Mouse (Mus musculus) embryonic fibroblast, embryonic 13.5 days (primary cell): ENCODE results near the gene Anks1. TPM values are rescaled to one million over a fixed set of nuclear protein-coding genes. Genes with fewer than 3 reads are reported as not detected.

Source experiments
- H3K27ac ChIP-seq: 2 replicates; pipeline ENCODE4 v1.5.1; 2012; ENCODE audit warnings: low read length, control low read depth, inconsistent platforms; ENCODE audit not compliant: insufficient read depth
- H3K4me1 ChIP-seq: 2 replicates; pipeline ENCODE4 v1.6.1; 2011; ENCODE audit warnings: low read length; ENCODE audit not compliant: control insufficient read depth, insufficient read depth
- H3K4me3 ChIP-seq: 2 replicates; pipeline ENCODE4 v1.5.1; 2011; ENCODE audit warnings: mild to moderate bottlenecking, control low read depth, low read length; ENCODE audit not compliant: insufficient read depth
- CTCF ChIP-seq: IDR thresholded peaks from 2 replicates; pipeline ENCODE4 v1.5.1; 2011; ENCODE audit warnings: mild to moderate bottlenecking, control low read depth, low read length, moderate library complexity, borderline replicate concordance; ENCODE audit not compliant: insufficient read depth
- POLR2A ChIP-seq: IDR thresholded peaks from 2 replicates; pipeline ENCODE4 v1.6.1; 2011; ENCODE audit warnings: low read depth, mild to moderate bottlenecking, control low read depth, low read length, moderate library complexity
- polyA plus RNA-seq: library from polyadenylated mRNA; stranded (reverse); fragments of >200 nt; gene quantifications from 2 replicates; pipeline ENCODE4 v1.2.4, GENCODE M21; 2011; ENCODE audit warnings: low read depth; ENCODE audit not compliant: missing spikeins, insufficient read length

Gene Anks1
- polyA plus RNA-seq, 1 experiment = 12.7 TPM

DNA sequence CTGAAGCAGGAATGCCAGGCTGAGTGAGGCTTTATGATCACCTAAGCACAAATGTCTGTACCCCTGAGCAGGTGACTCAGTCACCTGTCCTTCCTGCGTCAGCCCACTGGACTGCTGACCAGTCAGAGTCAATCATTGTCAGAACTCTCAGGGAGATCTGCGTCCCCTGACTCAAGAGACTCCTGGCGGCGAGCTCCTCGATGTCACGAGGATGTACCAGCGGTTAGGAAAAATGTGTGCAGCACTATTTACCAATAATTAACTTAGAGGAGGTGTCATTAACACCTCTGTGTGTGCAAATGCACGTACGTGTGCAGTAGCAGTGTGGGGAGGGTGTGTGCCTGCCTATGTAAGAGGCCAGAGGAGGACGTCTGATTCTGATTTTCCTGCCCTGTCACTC, 56.2 kb downstream of the Anks1 start:
- no peak overlapping the region for H3K27ac ChIP-seq
- TF ChIP-seq POLR2A (no peak), CTCF (no peak)
- H3K4me1 ChIP-seq = peaks cover 3% of the 10 kb centered on the region; the same call in 1 of the 2 replicates
- H3K4me3 ChIP-seq = no peak overlapping the region

DNA sequence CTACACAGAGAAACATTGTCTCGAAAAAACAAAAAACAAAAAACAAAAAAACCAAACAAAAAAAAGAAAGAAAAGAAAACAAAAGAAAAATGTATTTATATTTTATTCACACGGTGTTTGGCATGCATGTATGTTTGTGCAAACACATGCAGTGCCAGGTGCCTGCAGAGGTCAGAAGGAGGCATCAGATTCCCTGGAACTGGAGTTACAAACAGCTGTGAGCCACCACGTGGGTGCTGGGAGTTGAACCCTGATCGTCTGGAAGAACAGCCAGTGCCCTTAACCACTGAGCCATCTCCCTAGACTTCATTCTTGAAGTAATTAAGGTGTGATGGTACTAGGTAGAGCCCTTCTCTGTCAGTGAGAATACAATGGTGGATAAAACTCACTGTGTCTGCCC, 57.0 kb downstream of the Anks1 start:
- no peak overlapping the region for H3K4me3 ChIP-seq
- H3K27ac ChIP-seq = no peak overlapping the region
- TF ChIP-seq POLR2A = no peak
- TF ChIP-seq CTCF = no peak
- H3K4me1 ChIP-seq = peaks cover 4% of the 10 kb centered on the region; the same call in 1 of the 2 replicates

DNA sequence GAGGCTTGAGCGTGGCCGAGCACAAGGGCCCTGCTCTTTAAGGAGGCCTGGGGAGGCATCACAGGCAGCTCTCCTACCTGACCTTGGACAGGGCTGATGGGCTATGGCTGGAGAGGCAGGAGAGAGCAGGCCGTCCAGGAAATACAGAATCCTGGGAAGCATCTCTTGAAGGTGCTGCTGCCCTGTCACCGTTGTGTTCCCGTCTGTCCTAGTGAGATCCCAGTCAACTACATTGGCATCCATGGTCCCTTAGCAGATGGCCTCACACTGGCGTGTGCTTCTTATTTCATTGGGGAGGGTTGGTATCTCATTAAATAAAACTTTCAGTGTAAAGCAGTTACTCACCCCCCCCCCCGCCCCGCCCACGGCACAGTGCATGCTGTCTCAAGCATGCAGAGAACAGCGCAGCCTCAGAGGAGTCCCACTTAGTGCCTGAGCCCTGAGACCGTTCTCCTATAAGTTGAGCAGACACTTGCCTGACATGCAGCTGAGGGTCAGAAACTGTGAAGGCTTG, 57.5 kb downstream of the Anks1 start:
- Histone ChIP-seq H3K4me1 (peaks cover 8% of the 10 kb centered on the region; the same call in 1 of the 2 replicates), H3K27ac (no peak overlapping the region), H3K4me3 (no peak overlapping the region)
- TF ChIP-seq POLR2A = no peak
- TF ChIP-seq CTCF = no peak

DNA sequence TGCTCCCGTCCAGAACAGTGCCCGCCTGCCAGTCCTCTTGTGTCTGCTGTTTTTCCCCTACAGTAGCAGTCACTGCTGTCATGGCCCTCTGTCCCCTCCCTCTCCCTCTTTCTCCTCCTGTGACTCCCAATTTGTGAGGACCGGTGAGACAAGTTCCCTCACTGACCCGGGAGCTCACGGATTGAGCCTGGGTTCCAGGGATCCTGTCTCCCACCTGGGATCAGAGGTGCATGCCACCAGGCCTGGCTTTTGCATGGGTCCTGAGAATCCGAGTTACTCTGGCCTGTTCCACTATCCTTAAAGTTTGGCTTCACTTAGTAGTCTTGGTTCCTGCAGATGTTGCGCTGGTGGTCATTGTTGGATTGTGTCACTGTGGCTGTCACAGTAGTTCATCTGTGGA, 58.4 kb downstream of the Anks1 start:
- Histone ChIP-seq H3K4me3 (no peak overlapping the region), H3K4me1 (peaks cover 8% of the 10 kb centered on the region; the same call in 1 of the 2 replicates)
- TF ChIP-seq CTCF = no peak
- no peak for TF ChIP-seq POLR2A

DNA sequence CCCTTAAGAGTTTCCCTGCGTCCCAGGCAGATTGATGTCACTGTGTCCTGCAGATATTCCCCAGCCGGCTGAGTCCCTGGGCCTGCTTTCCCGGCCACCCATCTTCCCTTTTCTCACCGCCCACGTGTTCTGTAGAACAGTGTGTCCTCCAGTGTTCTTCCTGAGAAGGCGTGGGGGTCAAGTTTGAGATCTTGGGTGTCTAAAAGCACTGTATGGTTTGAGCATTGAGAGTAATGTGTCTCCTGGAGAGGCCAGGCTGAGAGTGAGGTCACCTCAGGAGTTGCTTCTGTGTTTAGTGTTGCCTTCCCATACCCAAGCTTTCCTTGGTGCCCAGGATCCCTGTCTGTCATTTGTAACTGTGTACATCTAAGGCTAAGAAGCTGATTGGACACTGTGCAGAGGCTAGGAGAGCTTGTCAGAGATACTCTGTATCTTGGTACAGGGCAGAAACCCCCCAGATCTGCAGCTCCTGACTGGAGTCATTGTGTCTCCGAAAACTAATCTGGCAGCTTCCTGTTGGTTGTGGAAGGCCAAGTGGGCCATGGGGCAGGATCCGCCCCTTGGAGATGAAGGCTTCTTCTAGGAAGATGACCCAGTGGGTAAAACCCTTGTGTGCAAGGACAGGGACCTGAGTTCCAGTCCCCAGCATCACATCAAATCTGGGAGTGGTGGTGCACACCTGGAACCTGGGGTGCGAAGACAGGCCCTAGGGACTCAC, 59.1 kb downstream of the Anks1 start:
- TF ChIP-seq POLR2A (no peak), CTCF (no peak)
- H3K27ac ChIP-seq = no peak overlapping the region
- no peak overlapping the region for H3K4me3 ChIP-seq
- H3K4me1 ChIP-seq = peaks cover 8% of the 10 kb centered on the region; the same call in 1 of the 2 replicates

More for the DNA sequence above, 58.4 kb downstream of the Anks1 start:
- H3K27ac ChIP-seq = no peak overlapping the region

DNA sequence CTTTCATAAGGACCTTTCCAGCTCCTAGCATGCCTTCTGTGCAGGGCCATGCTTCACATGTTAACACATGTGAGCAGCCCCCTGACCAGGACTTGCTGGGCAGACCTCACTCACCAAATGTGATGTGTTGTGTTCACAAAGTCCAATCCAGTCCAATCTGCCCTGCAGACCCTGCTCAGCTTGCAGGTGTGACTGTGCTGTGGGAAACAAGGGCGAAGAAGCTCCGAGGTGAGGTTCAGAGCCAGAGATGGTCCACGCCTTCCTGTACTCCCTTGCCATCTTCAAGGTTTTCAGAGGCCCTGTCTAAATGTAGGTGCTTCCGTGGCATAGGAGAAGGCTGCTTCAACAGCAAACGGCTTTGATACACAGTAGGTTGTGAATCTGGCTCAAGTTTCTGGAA, 59.8 kb downstream of the Anks1 start:
- Histone ChIP-seq H3K27ac (no peak overlapping the region), H3K4me1 (peaks cover 8% of the 10 kb centered on the region; the same call in 1 of the 2 replicates), H3K4me3 (no peak overlapping the region)
- TF ChIP-seq CTCF (no peak), POLR2A (no peak)

DNA sequence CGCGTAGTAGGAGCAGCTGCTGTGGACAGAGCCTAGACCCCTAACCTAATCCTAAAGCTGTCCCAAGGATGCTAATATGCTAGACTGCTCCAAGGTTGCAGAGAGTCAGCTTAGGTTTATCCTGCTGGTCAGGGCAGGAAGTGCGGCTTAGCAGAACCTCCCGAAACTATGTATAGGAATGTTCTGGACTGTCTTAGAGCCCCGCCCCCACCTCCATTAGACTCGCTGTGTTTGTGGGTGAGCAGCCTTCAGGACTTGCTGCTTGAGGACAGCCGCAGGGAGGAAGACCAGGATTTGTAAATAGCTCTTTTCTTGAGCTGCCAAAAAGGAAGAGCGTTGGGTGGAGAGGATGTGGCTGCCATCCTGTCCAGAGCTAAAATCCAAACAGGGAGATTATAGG, 60.3 kb downstream of the Anks1 start:
- Histone ChIP-seq H3K27ac (no peak overlapping the region), H3K4me3 (no peak overlapping the region), H3K4me1 (peaks cover 8% of the 10 kb centered on the region; the same call in 1 of the 2 replicates)
- TF ChIP-seq POLR2A = no peak
- TF ChIP-seq CTCF = no peak

DNA sequence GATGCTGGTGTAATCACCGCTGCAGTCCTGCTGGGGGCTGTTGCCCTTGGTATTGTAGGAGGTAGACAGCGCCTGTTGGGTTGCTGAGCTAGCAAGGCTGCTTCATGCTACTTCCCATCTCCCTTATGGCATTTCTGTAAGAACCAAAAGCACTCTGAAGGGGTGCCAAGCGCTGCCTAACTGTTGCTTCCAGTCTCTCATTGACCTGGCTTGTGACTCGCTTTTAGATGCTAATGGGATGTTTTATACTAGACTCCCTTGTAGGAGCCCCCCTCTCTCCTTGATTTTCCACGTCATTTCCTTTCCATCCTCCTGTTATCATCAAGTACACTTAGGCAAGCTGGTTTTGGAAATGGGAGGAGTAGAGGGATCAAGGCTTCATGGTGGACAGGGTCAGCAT, 60.8 kb downstream of the Anks1 start:
- no peak for TF ChIP-seq CTCF
- Histone ChIP-seq H3K27ac (no peak overlapping the region), H3K4me3 (no peak overlapping the region), H3K4me1 (peaks cover 8% of the 10 kb centered on the region; the same call in 1 of the 2 replicates)

DNA sequence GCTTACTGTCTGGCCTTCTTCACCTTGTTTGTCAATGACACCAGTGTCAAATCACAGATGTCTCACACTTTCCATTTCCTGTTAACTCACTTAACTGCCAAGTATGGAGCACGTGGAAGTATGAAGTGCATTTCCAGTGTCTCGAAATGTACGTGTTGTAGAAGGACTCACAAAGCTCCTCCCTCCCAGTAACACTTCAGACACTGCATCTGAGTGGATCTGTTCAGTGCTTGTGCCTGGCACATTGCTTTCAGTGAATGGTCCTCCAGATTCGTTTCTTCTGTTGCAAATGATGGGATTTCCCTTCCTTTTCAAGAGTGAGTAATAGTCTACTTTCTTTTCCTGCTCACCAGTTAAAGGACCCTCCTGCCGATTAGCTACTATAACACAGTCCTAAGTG, 61.2 kb downstream of the Anks1 start:
- no peak for TF ChIP-seq POLR2A
- no peak for TF ChIP-seq CTCF

DNA sequence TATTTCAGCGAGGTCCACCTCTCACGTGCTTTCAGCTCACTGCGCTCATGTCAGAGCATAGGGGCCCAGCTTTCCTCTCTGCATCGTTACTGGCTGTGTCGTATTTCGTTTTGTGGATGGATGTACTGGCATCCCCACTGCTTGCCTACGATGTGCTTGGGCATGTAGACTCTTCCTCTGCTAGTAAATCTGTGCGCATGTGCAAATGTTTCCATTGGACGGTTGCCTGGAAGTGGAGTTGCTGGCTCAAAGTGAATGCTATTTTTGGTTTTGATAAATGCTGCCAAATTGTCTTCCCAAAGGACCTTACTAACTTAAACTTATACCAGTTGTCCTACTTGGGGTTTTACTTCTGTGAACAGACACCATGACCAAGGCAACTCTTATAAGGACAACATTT, 62.4 kb downstream of the Anks1 start:
- Histone ChIP-seq H3K4me3 (no peak overlapping the region), H3K4me1 (peaks cover 8% of the 10 kb centered on the region), H3K27ac (peak overlapping the region; percentile 51; the same call in 1 of the 2 replicates)
- TF ChIP-seq POLR2A (no peak), CTCF (no peak)

More for the DNA sequence above, 61.2 kb downstream of the Anks1 start:
- H3K27ac ChIP-seq = no peak overlapping the region
- H3K4me1 ChIP-seq = peaks cover 8% of the 10 kb centered on the region; the same call in 1 of the 2 replicates
- H3K4me3 ChIP-seq = no peak overlapping the region
